Mouse (Mus musculus) spleen, adult 2 months (tissue): ENCODE measurements around the gene Sod3.

Source experiments
- CTCF ChIP-seq: fragments of 200-500 bp; IDR thresholded peaks from 2 replicates; pipeline ENCODE4 v1.5.1; 2011; ENCODE audit warnings: mild to moderate bottlenecking, inconsistent platforms; ENCODE audit not compliant: insufficient read depth, insufficient read length, insufficient replicate concordance; ENCODE audit errors: extremely low read depth
- POLR2A ChIP-seq: fragments of 200-500 bp; IDR thresholded peaks from 2 replicates; pipeline ENCODE4 v1.6.1; 2011; ENCODE audit warnings: low read depth, low read length, inconsistent platforms

DNA sequence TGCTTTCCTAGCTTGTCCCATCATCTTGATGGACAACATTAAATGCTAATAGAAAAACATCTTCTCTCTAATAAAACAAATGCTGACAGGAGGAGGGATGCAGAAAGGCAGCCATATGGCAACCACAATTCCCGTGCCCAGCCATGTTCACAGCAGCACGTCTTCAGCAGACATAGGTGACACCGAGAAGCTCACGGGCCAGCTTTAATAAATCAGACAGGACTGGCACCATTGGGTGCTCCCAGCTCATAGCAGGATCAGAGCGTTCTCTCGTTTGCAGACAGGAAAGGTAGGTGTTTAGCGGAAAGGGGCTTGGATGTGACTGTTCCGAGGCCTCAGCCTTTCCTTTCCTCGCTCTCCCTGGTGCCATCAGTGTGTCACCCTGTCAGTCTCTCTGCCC is 12.3 kb downstream of the Sod3 start:
- TF ChIP-seq POLR2A (no peak), CTCF (no peak)
